Mouse (Mus musculus): ENCODE results near the gene Mybbp1a.

Mybbp1a gene

GRCm38 (mm10) chr11:72481952-72482351, 40.8 kb downstream of the Mybbp1a start:
- DNase-seq: no peak

DNA sequence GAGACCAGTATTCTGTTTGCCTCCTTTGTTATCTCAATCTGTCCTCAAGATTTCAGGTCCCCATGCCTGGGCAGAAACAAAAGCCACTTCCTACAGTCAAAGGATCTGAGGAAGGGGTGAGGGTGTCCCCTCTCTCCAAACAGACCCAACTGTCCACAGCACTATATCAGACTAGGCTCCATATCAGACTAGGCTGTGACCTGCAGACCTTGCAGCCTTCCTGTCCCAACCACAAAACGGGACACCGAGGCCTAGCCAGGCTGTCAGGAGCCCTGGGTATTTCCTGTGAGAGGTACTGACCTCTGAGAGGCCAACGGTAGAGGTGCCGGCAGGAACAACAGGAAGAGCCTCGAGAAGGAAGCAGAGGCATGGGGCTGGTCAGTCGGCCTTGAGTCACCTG, 43.4 kb downstream of the Mybbp1a start:
- DNase-seq: no peak

DNA sequence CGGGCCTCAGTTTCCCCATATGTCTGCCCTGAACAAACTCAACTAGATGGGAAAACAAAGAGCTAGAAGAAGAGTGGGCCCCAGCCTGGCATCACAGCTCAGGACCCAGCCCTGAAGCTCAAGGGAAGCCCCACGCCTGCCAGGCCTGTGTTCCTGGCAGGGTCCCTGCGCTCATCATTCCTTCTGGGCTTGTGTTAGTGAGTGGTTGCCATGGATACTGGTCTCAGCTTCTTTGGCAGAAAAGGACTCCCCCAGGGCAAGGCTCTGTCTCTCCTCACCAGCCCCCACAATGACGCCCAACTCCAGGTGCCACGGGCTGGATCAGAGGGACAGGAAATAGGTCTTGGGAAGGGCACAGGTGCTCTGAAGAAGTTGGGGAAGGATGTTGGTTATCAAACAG, 44.0 kb downstream of the Mybbp1a start:
- no peak for DNase-seq

DNA sequence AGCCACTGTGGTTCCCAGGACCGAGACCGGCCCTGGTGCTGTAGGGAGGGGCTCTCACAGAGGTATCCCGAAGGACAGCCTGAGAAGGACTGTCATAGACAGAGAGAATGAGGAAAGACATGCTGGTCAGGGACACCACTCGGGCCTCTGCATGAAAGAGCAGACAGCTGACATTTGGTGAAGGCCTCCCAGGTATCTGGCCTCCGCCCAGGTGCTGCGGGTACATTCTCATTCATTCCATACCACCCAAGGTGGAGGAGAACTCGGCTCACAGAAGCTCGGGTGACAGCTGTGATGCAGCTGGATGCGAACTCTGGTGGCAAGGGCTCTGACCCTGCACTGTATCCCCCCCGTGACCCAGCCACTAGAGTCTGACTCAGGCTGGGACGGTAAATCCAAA, 44.8 kb downstream of the Mybbp1a start:
- no peak for DNase-seq

DNA sequence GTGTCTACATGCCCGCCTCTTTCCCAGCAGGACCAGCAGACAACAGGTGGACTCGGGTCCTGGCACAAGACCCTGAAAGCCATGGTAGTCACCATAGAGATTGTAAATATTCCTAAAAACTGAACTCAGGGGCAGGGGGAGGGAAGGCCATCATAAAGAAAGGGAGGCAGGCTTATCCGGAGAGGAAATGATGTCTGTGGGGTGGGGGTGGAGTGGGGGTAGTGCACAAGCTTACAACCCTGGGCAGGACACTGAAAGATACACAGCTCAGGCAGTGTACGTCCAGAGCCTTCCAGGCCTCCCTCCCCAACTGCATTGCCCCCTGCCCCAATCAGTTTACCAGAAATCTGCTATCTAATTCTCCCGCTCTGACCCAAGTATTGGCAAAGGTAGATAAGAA, 46.0 kb downstream of the Mybbp1a start:
- no peak for DNase-seq

DNA sequence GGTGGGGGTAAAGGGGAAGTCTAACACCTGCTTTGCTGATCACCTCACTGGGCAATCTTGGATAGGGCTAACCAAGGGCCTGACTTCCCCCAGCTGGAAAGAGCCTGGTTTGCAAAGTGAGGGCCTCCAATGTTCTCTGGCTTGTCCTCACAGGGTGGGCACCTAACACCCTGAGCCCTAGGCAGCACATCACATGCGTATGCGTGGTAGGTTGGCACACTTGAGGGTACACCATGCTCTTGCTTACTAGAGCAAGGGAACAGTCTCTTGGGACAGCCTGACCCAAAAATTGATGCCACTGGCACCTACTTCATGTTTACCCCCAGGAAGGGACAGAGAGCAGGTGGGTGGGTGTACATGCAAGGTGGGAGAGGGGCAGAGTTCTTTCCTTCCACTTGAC, 46.6 kb downstream of the Mybbp1a start:
- no peak for DNase-seq

- DNase-seq: peak; percentile 34
These were observed 47.7 kb downstream of the Mybbp1a start for GRCm38 (mm10) chr11:72488753-72489271.

DNA sequence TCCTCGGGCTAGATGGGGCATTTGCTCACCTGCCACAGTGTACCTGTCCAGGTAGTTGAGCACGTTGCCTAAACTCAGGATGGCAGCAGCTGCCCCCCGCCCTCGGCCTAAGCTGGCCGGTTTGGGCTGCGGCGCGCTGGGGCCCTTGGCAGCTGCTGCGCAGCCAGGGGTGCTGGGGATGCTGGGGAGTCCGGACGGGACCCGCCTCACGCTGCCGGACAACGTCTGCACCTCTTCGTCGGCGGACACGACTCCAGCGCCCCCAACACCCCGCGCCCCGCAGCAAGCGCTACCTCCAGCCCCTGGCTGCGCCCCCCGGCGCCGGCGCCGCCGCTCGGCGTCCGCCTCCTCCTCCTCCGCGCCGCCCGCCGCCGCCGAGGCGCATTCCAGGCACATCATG, 48.2 kb downstream of the Mybbp1a start:
- no peak for DNase-seq

GRCm38 (mm10) chr11:72489881-72490301, 48.7 kb downstream of the Mybbp1a start, which contains the start of gene Spns2:
Spns2 (minus strand) TSS chr11:72489904.
- DNase-seq: peak; percentile 91

- no peak for DNase-seq
These were observed 50.2 kb downstream of the Mybbp1a start for GRCm38 (mm10) chr11:72491130-72491960.

- peak; percentile 47 for DNase-seq
These were observed 53.2 kb downstream of the Mybbp1a start for GRCm38 (mm10) chr11:72494046-72494988.

GRCm38 (mm10) chr11:72496066-72496465, 54.9 kb downstream of the Mybbp1a start:
- no peak for DNase-seq

DNA sequence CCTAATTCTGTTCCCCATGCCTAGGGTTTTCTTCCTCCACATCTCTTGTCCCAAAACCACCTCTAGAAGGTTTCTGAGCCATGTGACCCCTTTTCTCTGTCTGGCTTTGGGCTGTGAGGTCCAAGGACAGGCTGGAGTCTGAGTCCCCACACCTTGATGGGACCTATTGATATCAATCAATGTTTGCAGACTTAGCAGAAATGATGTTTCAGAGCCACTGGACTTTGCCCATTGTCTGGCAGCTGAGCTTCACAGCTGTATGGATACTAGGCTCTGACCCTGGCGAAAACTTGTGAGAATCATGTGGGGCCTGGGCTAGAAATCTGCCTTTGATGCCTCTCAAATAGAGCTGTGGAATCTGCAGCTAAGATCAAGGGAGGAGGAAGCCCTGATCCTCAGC, 55.6 kb downstream of the Mybbp1a start:
- DNase-seq: no peak

GRCm38 (mm10) chr11:72497367-72497766, 56.2 kb downstream of the Mybbp1a start:
- DNase-seq: no peak

DNA sequence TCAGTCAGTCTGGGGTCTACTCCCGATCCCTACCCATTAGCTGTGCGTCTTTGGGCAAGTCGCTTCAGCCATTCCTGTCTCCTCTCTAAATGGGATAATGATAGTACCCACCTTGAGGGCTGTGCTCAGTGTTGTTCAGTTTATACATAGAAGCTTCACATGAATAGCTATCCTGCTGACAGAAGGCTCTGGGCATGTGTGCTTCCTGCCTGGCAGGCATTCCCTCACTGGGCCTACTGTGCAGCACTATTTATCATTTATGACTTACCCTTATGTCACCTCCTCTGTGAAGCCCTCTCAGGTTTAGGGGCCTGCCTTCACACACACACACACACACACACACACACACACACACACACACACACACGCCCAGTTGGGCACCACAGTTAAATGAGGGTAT, 59.0 kb downstream of the Mybbp1a start:
- DNase-seq: no peak
